14 mouse cellular contexts compared by ENCODE assay signal in the genomic region with DNA sequence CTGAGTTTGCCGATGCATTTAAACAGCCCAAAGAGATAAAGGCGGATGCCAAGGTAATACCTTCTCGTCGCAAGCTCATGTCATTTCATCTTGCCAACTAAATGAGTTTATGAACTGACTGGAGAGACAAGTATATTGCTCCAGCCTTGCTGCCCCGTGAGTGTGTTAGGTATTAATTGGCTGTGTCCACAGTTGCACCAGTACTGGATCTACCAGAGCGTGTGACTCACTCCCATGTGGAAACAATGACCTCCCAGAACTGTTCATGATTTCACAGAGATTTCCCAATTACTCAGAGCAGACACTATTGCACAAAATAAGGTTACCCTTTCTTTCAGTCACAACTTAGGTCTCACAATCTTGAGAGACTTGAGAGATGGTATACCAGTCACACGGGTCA.
DNase-seq lines count a peak whose midpoint lies in the region; ATAC-seq and TF ChIP-seq lines count a peak whose summit lies in the region.
"Had no signal": no experiment of that assay in that cellular context is flagged by ENCODE, and none has a peak within 500 bp of the region (broad histone marks: within the 10 kb centered on the region; RNA-seq: fewer than 3 reads in every experiment).

No protein-coding gene starts in this region.

- peak overlapping the region; percentile 74 for H3K27ac ChIP-seq in liver, adult 2 months (replicated peaks; ENCODE audit: insufficient read depth, low read depth, low read length)
- H3K27ac ChIP-seq in liver, embryonic 12.5 days, result no peak overlapping the region
- H3K27ac ChIP-seq in midbrain, embryonic 15.5 days, result no peak overlapping the region
- H3K27ac ChIP-seq: hindbrain, embryonic 13.5 days had no signal

- no peaks in the 10 kb centered on the region for H3K36me3 ChIP-seq in liver, adult 2 months (ENCODE audit: control insufficient read depth, insufficient read depth, low read length)
- H3K36me3 ChIP-seq in liver, embryonic 12.5 days, result no peaks in the 10 kb centered on the region
- no peaks in the 10 kb centered on the region for H3K36me3 ChIP-seq in midbrain, embryonic 15.5 days (replicated peaks)
- H3K36me3 ChIP-seq: hindbrain, embryonic 13.5 days had no signal

- TF ChIP-seq CTCF in liver, adult 2 months (IDR thresholded peaks at IDR 0.05; ENCODE audit: low read depth, low read length), result no peak

- H3K79me2 ChIP-seq in liver, adult 2 months (ENCODE audit: control insufficient read depth, insufficient read depth, low read length), result no peaks in the 10 kb centered on the region

- H3K27me3 ChIP-seq in liver, adult 2 months (ENCODE audit: control insufficient read depth, insufficient read depth, low read length), result no peaks in the 10 kb centered on the region
- H3K27me3 ChIP-seq in liver, embryonic 12.5 days (replicated peaks), result no peaks in the 10 kb centered on the region
- H3K27me3 ChIP-seq in midbrain, embryonic 15.5 days (replicated peaks), result no peaks in the 10 kb centered on the region
- H3K27me3 ChIP-seq: hindbrain, embryonic 13.5 days had no signal

- H3K4me2 ChIP-seq in liver, embryonic 12.5 days, result no peak overlapping the region
- H3K4me2 ChIP-seq in midbrain, embryonic 15.5 days, result no peak overlapping the region
- H3K4me2 ChIP-seq: heart, embryonic 11.5 days; hindbrain, embryonic 13.5 days had no signal

- no peaks in the 10 kb centered on the region for H3K9me3 ChIP-seq in liver, embryonic 12.5 days (replicated peaks)
- H3K9me3 ChIP-seq in midbrain, embryonic 15.5 days, result no peaks in the 10 kb centered on the region
- H3K9me3 ChIP-seq: hindbrain, embryonic 13.5 days had no signal

- no peak overlapping the region for H3K9ac ChIP-seq in liver, adult 2 months (ENCODE audit: low read depth, low read length)
- no peak overlapping the region for H3K9ac ChIP-seq in liver, embryonic 12.5 days
- H3K9ac ChIP-seq in midbrain, embryonic 15.5 days, result no peak overlapping the region
- H3K9ac ChIP-seq: hindbrain, embryonic 13.5 days had no signal

- peaks cover 10% of the 10 kb centered on the region for H3K4me1 ChIP-seq in liver, adult 2 months (ENCODE audit: control insufficient read depth, insufficient read depth, low read length)
- H3K4me1 ChIP-seq in liver, embryonic 12.5 days, result no peaks in the 10 kb centered on the region
- H3K4me1 ChIP-seq in midbrain, embryonic 15.5 days, result 0 out of 2 replicates have a peak, but pooled peaks cover 5% of the 10 kb centered on the region

- no peak for TF ChIP-seq POLR2A in liver, adult 2 months (IDR thresholded peaks at IDR 0.05; ENCODE audit: extremely low read depth, insufficient read depth, low read length)

- peak; percentile 90 for DNase-seq in liver, adult 2 months (ENCODE audit: extremely low read depth, low read depth, low spot score)
- peak; percentile 79 for DNase-seq in adrenal gland, adult 2 months
- peak; percentile 65 for DNase-seq in lung, postnatal 36 days
- DNase-seq in thymus, postnatal 36 days, result no peak
- DNase-seq: cerebellum, postnatal 10 days; thymus, adult 2 months had no signal

- H3K4me3 ChIP-seq in liver, adult 2 months (ENCODE audit: insufficient read depth, low read depth, low read length), result no peak overlapping the region
- H3K4me3 ChIP-seq in liver, embryonic 12.5 days, result no peak overlapping the region
- H3K4me3 ChIP-seq in midbrain, embryonic 15.5 days, result no peak overlapping the region
- H3K4me3 ChIP-seq: erythroblast, embryonic 14.5 days; hindbrain, embryonic 13.5 days; myocyte had no signal

- no peak for ATAC-seq in liver, embryonic 12.5 days
- peak; percentile 31 to 32; a peak in 2 of 4 replicates for ATAC-seq in hematopoietic stem cell, adult 5-6 weeks (replicated peaks in 1 of 2; ENCODE audit: insufficient read depth in 1 of 2, low FRiP score in 2 of 2, low TSS enrichment in 1 of 2, low read depth in 1 of 2, poor library complexity in 2 of 2, severe bottlenecking in 2 of 2)
- no peak for ATAC-seq in midbrain, embryonic 15.5 days (replicated peaks)
- no peak for ATAC-seq in erythroid progenitor cell, adult 5-6 weeks (replicated peaks; ENCODE audit: low FRiP score, poor library complexity, severe bottlenecking)

- WGBS in liver, adult 2 months, result 35% methylated on average over 7 of the region's 7 CpGs
- WGBS in liver, embryonic 12.5 days (ENCODE audit: insufficient replicate concordance), result 77% methylated on average over 7 of the region's 7 CpGs
- 84% methylated on average over 7 of the region's 7 CpGs for WGBS in midbrain, embryonic 15.5 days

Comparison
In these comparisons a context has a peak if more than half of its experiments do, and no peak if none do; other contexts are left out.
1. DNase-seq: peak in liver, adult 2 months (single experiment), adrenal gland, adult 2 months (single experiment) and lung, postnatal 36 days (single experiment); none in thymus, postnatal 36 days (0 of 2).
2. ATAC-seq: peak in hematopoietic stem cell, adult 5-6 weeks (2 of 2); none in liver, embryonic 12.5 days (single experiment), midbrain, embryonic 15.5 days (single experiment) and erythroid progenitor cell, adult 5-6 weeks (single experiment).